Mouse (Mus musculus) A20 (cell line): ENCODE measurements around the gene Stx3.

Experiments used
- DNase-seq: peaks from one replicate; pipeline ENCODE4 v3.0.0-alpha.2; 2011; ENCODE audit warnings: low read depth, low spot score

Stx3 gene

GRCm38 (mm10) chr19:11819143-11819700 is at the start of gene Stx3:
Gene Stx3 (minus strand): TSS chr19:11819403.
- no peak for DNase-seq

GRCm38 (mm10) chr19:11867837-11868236 is 48.6 kb upstream of the Stx3 start:
- DNase-seq, result peak; percentile 22

- no peak for DNase-seq
These were observed 41.8 kb upstream of the Stx3 start, which contains the start of gene Olfr1418 for GRCm38 (mm10) chr19:11860966-11861365. Gene Olfr1418 (minus strand): TSS chr19:11861066.

GRCm38 (mm10) chr19:11856506-11856905 is 37.3 kb upstream of the Stx3 start:
- DNase-seq, result no peak

GRCm38 (mm10) chr19:11854821-11855220 is 35.6 kb upstream of the Stx3 start:
- DNase-seq, result no peak

- DNase-seq, result peak; percentile 68
These were observed 33.4 kb upstream of the Stx3 start for GRCm38 (mm10) chr19:11852652-11853051.

GRCm38 (mm10) chr19:11846333-11846732 is 27.1 kb upstream of the Stx3 start:
- no peak for DNase-seq

GRCm38 (mm10) chr19:11839119-11839518 is 19.9 kb upstream of the Stx3 start, which contains the start of gene Olfr1417:
Gene Olfr1417 (minus strand): TSS chr19:11839219.
- DNase-seq, result no peak

- no peak for DNase-seq
These were observed 4.3 kb upstream of the Stx3 start for GRCm38 (mm10) chr19:11823346-11824065.

- no peak for DNase-seq
These were observed 1.0 kb upstream of the Stx3 start for GRCm38 (mm10) chr19:11820211-11820610.

GRCm38 (mm10) chr19:11819800-11820199 is 597 bp upstream of the Stx3 start:
- DNase-seq, result peak; percentile 29

- no peak for DNase-seq
These were observed 732 bp downstream of the Stx3 start for GRCm38 (mm10) chr19:11818199-11819142.

- DNase-seq, result no peak
These were observed 1.6 kb downstream of the Stx3 start for GRCm38 (mm10) chr19:11817586-11817985.

GRCm38 (mm10) chr19:11816706-11817105 is 2.5 kb downstream of the Stx3 start:
- no peak for DNase-seq

- DNase-seq, result no peak
These were observed 4.4 kb downstream of the Stx3 start for GRCm38 (mm10) chr19:11814742-11815333.

GRCm38 (mm10) chr19:11813649-11814048 is 5.6 kb downstream of the Stx3 start:
- DNase-seq, result no peak

GRCm38 (mm10) chr19:11813136-11813535 is 6.1 kb downstream of the Stx3 start:
- DNase-seq, result no peak

- no peak for DNase-seq
These were observed 7.4 kb downstream of the Stx3 start for GRCm38 (mm10) chr19:11811688-11812365.

- DNase-seq, result no peak
These were observed 8.3 kb downstream of the Stx3 start for GRCm38 (mm10) chr19:11810856-11811255.

GRCm38 (mm10) chr19:11810003-11810758 is 9.0 kb downstream of the Stx3 start:
- no peak for DNase-seq
